Mouse (Mus musculus): ENCODE data around the gene Ubl7.

GRCm38 (mm10) chr9:57922381-57922780 lies 11.6 kb downstream of the Ubl7 start:
- no peak for TF ChIP-seq CTCF (IDR thresholded peaks at IDR 0.05; ENCODE audit: insufficient read depth, low read length)
- TF ChIP-seq POLR2A (IDR thresholded peaks at IDR 0.05; ENCODE audit: borderline replicate concordance, extremely low read depth, low read depth, low read length), result no peak

Data from lung, adult 2 months (tissue).